Mouse (Mus musculus) lung, adult 2 months (tissue): ENCODE measurements around the gene Rpl36-ps4. TPM values are rescaled to one million over a fixed set of nuclear protein-coding genes. Genes with fewer than 3 reads are reported as not detected.

Experiments
- DNase-seq: peaks from one replicate; pipeline ENCODE4 v3.0.0; 2022
- H3K4me1 ChIP-seq: fragments of 200-500 bp; 2 replicates; pipeline ENCODE4 v1.6.1; 2011; ENCODE audit warnings: low read length; ENCODE audit not compliant: control insufficient read depth, insufficient read depth
- H3K4me3 ChIP-seq: fragments of 200-500 bp; replicated peaks from 2 replicates; pipeline ENCODE3; 2011; ENCODE audit warnings: low read depth, mild to moderate bottlenecking, control low read depth, low read length; ENCODE audit errors: extremely low read depth
- CTCF ChIP-seq: fragments of 200-500 bp; IDR thresholded peaks from 2 replicates; pipeline ENCODE4 v1.5.1; 2011; ENCODE audit warnings: mild to moderate bottlenecking, low read length, control low read depth; ENCODE audit not compliant: insufficient read depth
- POLR2A ChIP-seq: fragments of 200-500 bp; IDR thresholded peaks from 2 replicates; pipeline ENCODE4 v1.6.1; 2011; ENCODE audit warnings: low read depth, mild to moderate bottlenecking, control low read depth, low read length, borderline replicate concordance; ENCODE audit errors: extremely low read depth
- WGBS: fragments of 180-500 bp; shearing (Covaris S2); methylation state at CpG from one replicate; pipeline ENCODE4 v1.1.7; 2018; 5-methylcytosine and 5-hydroxymethylcytosine counted together
- polyA plus RNA-seq: library from polyadenylated mRNA; depleted of rRNA; stranded (reverse); fragments of >200 nt; gene quantifications from 2 replicates; pipeline ENCODE4 v1.2.3, GENCODE M21; 2012

The Rpl36-ps4 gene
- polyA plus RNA-seq, 1 experiment, result not detected

GRCm38 (mm10) chr17:87878556-87879483 lies 42.0 kb upstream of the Rpl36-ps4 start:
- 80% methylated on average over 10 of the region's 10 CpGs for WGBS
- no peak overlapping the region for H3K4me3 ChIP-seq
- no peaks in the 10 kb centered on the region for H3K4me1 ChIP-seq
- TF ChIP-seq CTCF (no peak), POLR2A (no peak)
- DNase-seq, result no peak

- 66% methylated on average over 9 of the region's 9 CpGs for WGBS
- TF ChIP-seq CTCF (no peak), POLR2A (no peak)
- Histone ChIP-seq H3K4me1 (no peaks in the 10 kb centered on the region), H3K4me3 (no peak overlapping the region)
- no peak for DNase-seq
Observed at GRCm38 (mm10) chr17:87879484-87880225, 41.1 kb upstream of the Rpl36-ps4 start.

GRCm38 (mm10) chr17:87882594-87882993 lies 38.2 kb upstream of the Rpl36-ps4 start:
- Histone ChIP-seq H3K4me1 (no peaks in the 10 kb centered on the region), H3K4me3 (no peak overlapping the region)
- 11% methylated on average over 1 of the region's 1 CpGs for WGBS
- peak; percentile 65 for TF ChIP-seq CTCF
- TF ChIP-seq POLR2A, result no peak
- DNase-seq, result peak; percentile 19

- 44% methylated on average over 6 of the region's 6 CpGs for WGBS
- Histone ChIP-seq H3K4me1 (no peaks in the 10 kb centered on the region), H3K4me3 (no peak overlapping the region)
- TF ChIP-seq CTCF (no peak), POLR2A (no peak)
- DNase-seq, result no peak
Observed at GRCm38 (mm10) chr17:87897175-87897574, 23.6 kb upstream of the Rpl36-ps4 start.

GRCm38 (mm10) chr17:87900677-87901076 lies 20.1 kb upstream of the Rpl36-ps4 start:
- Histone ChIP-seq H3K4me3 (no peak overlapping the region), H3K4me1 (no peaks in the 10 kb centered on the region)
- TF ChIP-seq POLR2A, result no peak
- no peak for TF ChIP-seq CTCF
- no peak for DNase-seq
- 67% methylated on average over 4 of the region's 4 CpGs for WGBS

- no peak for TF ChIP-seq POLR2A
- no peak for TF ChIP-seq CTCF
- 47% methylated on average over 7 of the region's 7 CpGs for WGBS
- no peak for DNase-seq
- Histone ChIP-seq H3K4me3 (no peak overlapping the region), H3K4me1 (no peaks in the 10 kb centered on the region)
Observed at GRCm38 (mm10) chr17:87901163-87901562, 19.6 kb upstream of the Rpl36-ps4 start.

GRCm38 (mm10) chr17:87903213-87903612 lies 17.6 kb upstream of the Rpl36-ps4 start:
- no peaks in the 10 kb centered on the region for H3K4me1 ChIP-seq
- 41% methylated on average over 6 of the region's 6 CpGs for WGBS
- no peak for TF ChIP-seq POLR2A
- TF ChIP-seq CTCF, result no peak
- no peak for DNase-seq
- no peak overlapping the region for H3K4me3 ChIP-seq

- Histone ChIP-seq H3K4me1 (no peaks in the 10 kb centered on the region), H3K4me3 (no peak overlapping the region)
- DNase-seq, result no peak
- 91% methylated on average over 8 of the region's 8 CpGs for WGBS
- no peak for TF ChIP-seq POLR2A
- TF ChIP-seq CTCF, result no peak
Observed at GRCm38 (mm10) chr17:87903725-87904124, 17.1 kb upstream of the Rpl36-ps4 start.

GRCm38 (mm10) chr17:87915386-87915785 lies 5.4 kb upstream of the Rpl36-ps4 start:
- no peak for DNase-seq
- TF ChIP-seq POLR2A (no peak), CTCF (no peak)
- Histone ChIP-seq H3K4me3 (no peak overlapping the region), H3K4me1 (no peaks in the 10 kb centered on the region)
- 92% methylated on average over 3 of the region's 3 CpGs for WGBS
